Mouse (Mus musculus) neutrophil, adult 5-6 weeks (primary cell): ENCODE results near the gene Akap13. TPM values are rescaled to one million over a fixed set of nuclear protein-coding genes. Genes with fewer than 3 reads are reported as not detected.
"Not testable (repeated sequence)": the region's sequence is repeated elsewhere in the genome, so short reads cannot be mapped to it uniquely, and the experiment has no call there.

Experiments used
- ATAC-seq: fragments of 151-379, 151-347 bp; 2 replicates; pipeline ENCODE4 v1.8.0; 2017; ENCODE audit warnings: mild to moderate bottlenecking, moderate TSS enrichment; ENCODE audit not compliant: insufficient number of reproducible peaks, poor library complexity, low FRiP score, severe bottlenecking; ENCODE audit errors: extremely low read depth
- total RNA-seq: library from RNA; stranded (forward); fragments of 200-1000 nt; gene quantifications from 2 replicates; pipeline ENCODE4 v1.2.3, GENCODE M21; 2017

Akap13 gene
- total RNA-seq, 1 experiment from 2014 or later: 935 TPM

GRCm38 (mm10) chr7:75724012-75724411 is 268.7 kb downstream of the Akap13 start:
- no peak for ATAC-seq

GRCm38 (mm10) chr7:75725899-75726298 is 270.6 kb downstream of the Akap13 start:
- no peak for ATAC-seq

- no peak for ATAC-seq
These were observed 271.5 kb downstream of the Akap13 start for GRCm38 (mm10) chr7:75726867-75727266.

- no peak for ATAC-seq
These were observed 274.3 kb downstream of the Akap13 start for GRCm38 (mm10) chr7:75729652-75730051.

- no peak for ATAC-seq
These were observed 274.9 kb downstream of the Akap13 start for GRCm38 (mm10) chr7:75730216-75730615.

- ATAC-seq: no peak
These were observed 276.6 kb downstream of the Akap13 start for GRCm38 (mm10) chr7:75731951-75732350.

- ATAC-seq: no peak
These were observed 277.8 kb downstream of the Akap13 start for GRCm38 (mm10) chr7:75733166-75733565.

- peak; percentile 80 for ATAC-seq
These were observed 283.9 kb downstream of the Akap13 start for GRCm38 (mm10) chr7:75739075-75739725.

- no peak for ATAC-seq
These were observed 289.2 kb downstream of the Akap13 start for GRCm38 (mm10) chr7:75744528-75744927.

- no peak for ATAC-seq
These were observed 289.8 kb downstream of the Akap13 start for GRCm38 (mm10) chr7:75744978-75745638.

GRCm38 (mm10) chr7:75745969-75746368 is 290.6 kb downstream of the Akap13 start:
- not testable (repeated sequence) for ATAC-seq

GRCm38 (mm10) chr7:75750581-75750980 is 295.2 kb downstream of the Akap13 start:
- ATAC-seq: no peak

GRCm38 (mm10) chr7:75751161-75751803 is 295.9 kb downstream of the Akap13 start:
- no peak for ATAC-seq

GRCm38 (mm10) chr7:75752442-75753191 is 297.3 kb downstream of the Akap13 start:
- no peak for ATAC-seq

- ATAC-seq: peak; percentile 4; the same call in 1 of the 2 replicates
These were observed 298.0 kb downstream of the Akap13 start for GRCm38 (mm10) chr7:75753192-75753783.

- no peak for ATAC-seq
These were observed 299.5 kb downstream of the Akap13 start for GRCm38 (mm10) chr7:75754587-75755499.

- ATAC-seq: no peak
These were observed 300.6 kb downstream of the Akap13 start for GRCm38 (mm10) chr7:75755861-75756449.
